Mouse (Mus musculus) megakaryocyte, embryonic 14.5 days (primary cell): ENCODE measurements around the gene Uso1.

Experiments
- FLI1 ChIP-seq: IDR thresholded peaks from 2 replicates; pipeline ENCODE4 v1.6.1; 2012; ENCODE audit warnings: low read length, inconsistent platforms, mixed read lengths
- GATA1 ChIP-seq: IDR thresholded peaks from 3 replicates; pipeline ENCODE4 v1.6.1; 2012; ENCODE audit warnings: mixed read lengths, low read length, inconsistent platforms, borderline replicate concordance

GRCm38 (mm10) chr5:92112175-92112574, 25.6 kb upstream of the Uso1 start:
- TF ChIP-seq GATA1, result no peak
- no peak for TF ChIP-seq FLI1
